Mouse (Mus musculus): ENCODE data around the gene Gpx3.

GRCm38 (mm10) chr11:54865330-54866085 lies 36.7 kb upstream of the Gpx3 start:
- TF ChIP-seq POLR2A (IDR thresholded peaks at IDR 0.05; ENCODE audit: extremely low read depth, insufficient read depth, low read length) (no peak), CTCF (IDR thresholded peaks at IDR 0.05; ENCODE audit: extremely low read depth, insufficient read depth, low read length) (no peak)
